Mouse (Mus musculus): ENCODE results near the gene Calm5. TPM values are rescaled to one million over a fixed set of nuclear protein-coding genes. Genes with fewer than 3 reads are reported as not detected.

Calm5 gene
- 0.42 TPM in 1 of 2 replicates, not detected in the other for polyA plus RNA-seq (2012; rRNA removed; ENCODE audit: low replicate concordance)

DNA sequence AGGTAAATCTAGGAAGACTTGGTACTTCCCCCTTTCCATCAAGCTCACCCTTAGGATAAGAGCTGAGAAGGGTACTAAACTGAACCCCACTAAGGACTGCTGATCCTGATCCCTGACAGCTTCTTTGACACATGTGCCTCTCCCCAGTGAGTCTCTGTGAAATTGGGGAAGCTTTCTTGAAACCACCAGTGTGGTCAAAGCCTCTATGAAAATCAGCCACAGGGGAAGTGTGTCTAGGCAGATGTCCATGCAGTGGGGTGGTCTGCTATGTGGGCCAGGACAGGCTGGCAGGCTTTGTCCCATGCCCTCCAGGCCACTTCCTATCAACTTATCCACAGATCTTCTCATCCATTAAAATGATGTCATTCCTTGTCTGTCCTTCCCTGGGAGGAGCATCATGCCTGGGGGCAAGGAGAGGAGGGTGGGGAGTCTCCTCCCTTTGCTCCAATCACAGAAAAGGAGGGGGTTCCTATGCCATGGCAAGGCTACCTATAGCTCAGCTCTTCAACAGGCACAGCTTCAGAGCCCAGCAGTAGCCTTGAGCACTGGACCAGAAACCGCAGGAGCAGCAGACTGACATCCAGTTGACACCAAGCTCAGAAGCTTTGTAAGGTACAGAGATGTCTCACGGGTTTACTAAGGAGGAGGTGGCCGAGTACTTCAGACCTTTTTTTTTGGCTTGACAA is at the start of gene Calm5:
Gene Calm5, plus strand, starts transcription at position 526 of the 686 bp plus-strand sequence.

DNA sequence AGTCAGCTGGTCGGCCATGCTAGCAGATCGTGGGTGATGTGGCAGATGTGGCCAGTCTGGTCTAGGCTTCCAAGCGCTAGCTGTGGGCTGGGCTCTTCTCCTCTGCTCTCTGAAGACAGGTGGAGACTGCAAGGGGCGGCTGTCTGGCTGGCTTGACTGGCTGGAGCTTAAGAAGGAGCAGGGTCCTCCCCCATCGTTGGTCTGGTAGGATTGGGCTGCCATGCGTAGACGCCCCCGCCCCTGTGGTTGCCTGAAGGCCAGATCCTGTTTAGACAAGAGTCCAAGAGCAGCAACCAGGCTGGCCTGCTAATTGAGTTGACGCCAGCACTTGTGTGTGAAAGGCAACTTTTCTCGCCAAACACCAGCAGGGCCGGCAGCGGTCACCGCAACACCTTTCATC is 49.8 kb upstream of the Calm5 start, which contains the start of gene Calml3:
Gene Calml3, minus strand, starts transcription at position 131 of the 400 bp plus-strand sequence.

DNA sequence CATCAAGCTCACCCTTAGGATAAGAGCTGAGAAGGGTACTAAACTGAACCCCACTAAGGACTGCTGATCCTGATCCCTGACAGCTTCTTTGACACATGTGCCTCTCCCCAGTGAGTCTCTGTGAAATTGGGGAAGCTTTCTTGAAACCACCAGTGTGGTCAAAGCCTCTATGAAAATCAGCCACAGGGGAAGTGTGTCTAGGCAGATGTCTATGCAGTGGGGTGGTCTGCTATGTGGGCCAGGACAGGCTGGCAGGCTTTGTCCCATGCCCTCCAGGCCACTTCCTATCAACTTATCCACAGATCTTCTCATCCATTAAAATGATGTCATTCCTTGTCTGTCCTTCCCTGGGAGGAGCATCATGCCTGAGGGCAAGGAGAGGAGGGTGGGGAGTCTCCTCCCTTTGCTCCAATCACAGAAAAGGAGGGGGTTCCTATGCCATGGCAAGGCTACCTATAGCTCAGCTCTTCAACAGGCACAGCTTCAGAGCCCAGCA is 16.6 kb upstream of the Calm5 start, which contains the start of gene Calm4:
Gene Calm4, plus strand, starts transcription at position 446 of the 496 bp plus-strand sequence.

Other genes with a start within 250 kb of the Calm5 start
- gene Fam208b, start 243.1 kb upstream of the Calm5 start, polyA plus RNA-seq (2012; rRNA removed; ENCODE audit: low replicate concordance) = 2.8 and 5.7 TPM in 2 replicates
- 16.9 TPM in 2 replicates for gene Asb13, start 220.1 kb upstream of the Calm5 start, polyA plus RNA-seq (2012; rRNA removed; ENCODE audit: low replicate concordance)
- 0.41 and 5.0 TPM in 2 replicates for gene Calml3, start 49.9 kb upstream of the Calm5 start, polyA plus RNA-seq (2012; rRNA removed; ENCODE audit: low replicate concordance)
- 4.7 TPM in 1 of 2 replicates, not detected in the other for gene Calm4, start 16.4 kb upstream of the Calm5 start, polyA plus RNA-seq (2012; rRNA removed; ENCODE audit: low replicate concordance)
- 35.4 and 40.8 TPM in 2 replicates for gene Net1, start 64.0 kb downstream of the Calm5 start, polyA plus RNA-seq (2012; rRNA removed; ENCODE audit: low replicate concordance)
- not detected in 2 replicates for gene Tubal3, start 64.1 kb downstream of the Calm5 start, polyA plus RNA-seq (2012; rRNA removed; ENCODE audit: low replicate concordance)
- not detected in 2 replicates for gene Ucn3, start 91.2 kb downstream of the Calm5 start, polyA plus RNA-seq (2012; rRNA removed; ENCODE audit: low replicate concordance)
- 1.9 and 5.8 TPM in 2 replicates for gene Akr1c14, start 194.8 kb downstream of the Calm5 start, polyA plus RNA-seq (2012; rRNA removed; ENCODE audit: low replicate concordance)

Measured in mammary gland, adult 2 months (tissue).